Mouse (Mus musculus) heart, postnatal 0 days (tissue): ENCODE results near the gene Mast4. TPM values are rescaled to one million over a fixed set of nuclear protein-coding genes. Genes with fewer than 3 reads are reported as not detected.

Experiments
- ATAC-seq: fragments of 200-750 bp; cut with Nextera tagmentation; 2 replicates; pipeline ENCODE4 v1.8.0; 2017; ENCODE audit warnings: low read depth, moderate number of reproducible peaks, moderate library complexity; ENCODE audit not compliant: insufficient read depth
- DNase-seq: peaks from one replicate; pipeline ENCODE4 v3.0.0-alpha.2; 2016; ENCODE audit warnings: low spot score
- H3K27ac ChIP-seq: fragments of 300-500 bp; sonication (generic); 2 replicates; pipeline ENCODE4 v1.5.1; 2014; ENCODE audit warnings: low read depth, mild to moderate bottlenecking
- H3K27me3 ChIP-seq: fragments of 300-500 bp; sonication (generic); 2 replicates; pipeline ENCODE4 v1.6.1; 2014; ENCODE audit warnings: low read length, mixed read lengths; ENCODE audit not compliant: control insufficient read depth, insufficient read depth
- H3K36me3 ChIP-seq: fragments of 300-500 bp; sonication (generic); replicated peaks from 2 replicates; pipeline ENCODE4 v1.6.1; 2014; ENCODE audit warnings: low read length, mixed read lengths; ENCODE audit not compliant: control insufficient read depth, insufficient read depth
- H3K4me1 ChIP-seq: fragments of 300-500 bp; sonication (generic); 2 replicates; pipeline ENCODE4 v1.6.1; 2014; ENCODE audit warnings: antibody characterized with exemption; ENCODE audit not compliant: control insufficient read depth, insufficient read depth
- H3K4me2 ChIP-seq: fragments of 300-500 bp; sonication (generic); 2 replicates; pipeline ENCODE4 v1.6.1; 2014; ENCODE audit warnings: low read depth, mild to moderate bottlenecking, low read length, moderate library complexity
- H3K4me3 ChIP-seq: fragments of 300-500 bp; sonication (generic); 2 replicates; pipeline ENCODE4 v1.5.1; 2014; ENCODE audit warnings: low read depth, low read length
- H3K9ac ChIP-seq: fragments of 300-500 bp; sonication (generic); replicated peaks from 2 replicates; pipeline ENCODE4 v1.6.1; 2014; ENCODE audit warnings: low read depth, low read length, mixed read lengths
- H3K9me3 ChIP-seq: fragments of 300-500 bp; sonication (generic); replicated peaks from 2 replicates; pipeline ENCODE4 v1.6.1; 2016; ENCODE audit warnings: low read length; ENCODE audit not compliant: control insufficient read depth
- CTCF ChIP-seq: IDR thresholded peaks from 2 replicates; pipeline ENCODE4 v1.5.1; 2016; ENCODE audit warnings: antibody characterized with exemption, control low read depth, low read depth
- EP300 ChIP-seq: IDR thresholded peaks from 2 replicates; pipeline ENCODE4 v1.6.1; 2016; ENCODE audit warnings: antibody characterized with exemption, low read depth
- WGBS: fragments of 180-500 bp; shearing (Covaris S2); extraction: QIAGEN DNeasy Blood & Tissue Kit; methylation state at CpG from one replicate; pipeline ENCODE4 v1.1.7; 2014; 5-methylcytosine and 5-hydroxymethylcytosine counted together
- polyA plus RNA-seq: library from polyadenylated mRNA; unstranded; fragments of >200 nt; fragmentation: Nextera tagmentation; extraction: Ambion mirVana; gene quantifications from 2 replicates; pipeline ENCODE4 v1.2.1, GENCODE M21; 2015
- total RNA-seq: library from RNA; depleted of rRNA; stranded (reverse); fragments of >200 nt; gene quantifications from 2 replicates; pipeline ENCODE4 v1.2.3, GENCODE M21; 2014; ENCODE audit warnings: low replicate concordance

The Mast4 gene
- total and polyA plus RNA-seq, 2 experiments from 2014 or later: 26.7 to 35.5 TPM

DNA sequence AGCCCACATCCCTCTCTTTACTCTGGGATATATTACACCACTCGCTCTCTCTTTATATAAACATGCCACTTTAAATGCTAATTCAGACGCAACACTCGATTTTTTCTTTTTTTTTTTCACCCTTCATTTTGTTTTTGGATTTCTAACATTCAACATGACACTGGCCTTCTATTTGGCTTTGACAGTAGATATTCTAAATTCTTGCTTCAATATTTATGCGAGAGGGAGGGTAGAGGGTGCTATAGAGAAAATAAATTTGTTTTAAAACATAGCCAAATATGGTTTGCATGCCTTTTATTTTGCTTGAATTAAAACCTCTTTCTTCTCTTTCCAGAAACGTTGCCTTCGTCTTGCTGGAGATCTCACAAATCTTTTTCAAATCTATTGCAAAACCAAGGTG is 315.8 kb downstream of the Mast4 start:
- Histone ChIP-seq H3K27ac (no peak overlapping the region), H3K4me3 (no peak overlapping the region), H3K9me3 (no peaks in the 10 kb centered on the region), H3K27me3 (no peaks in the 10 kb centered on the region), H3K9ac (no peak overlapping the region), H3K36me3 (no peaks in the 10 kb centered on the region), H3K4me1 (no peaks in the 10 kb centered on the region), H3K4me2 (no peak overlapping the region)
- DNase-seq: no peak
- ATAC-seq: no peak
- TF ChIP-seq CTCF (no peak), EP300 (no peak)
- 79% methylated on average over 6 of the region's 6 CpGs for WGBS

GRCm38 (mm10) chr13:103017661-103018060 is 316.6 kb downstream of the Mast4 start:
- Histone ChIP-seq H3K27ac (no peak overlapping the region), H3K27me3 (no peaks in the 10 kb centered on the region), H3K36me3 (no peaks in the 10 kb centered on the region), H3K4me2 (no peak overlapping the region), H3K9ac (no peak overlapping the region), H3K4me3 (no peak overlapping the region), H3K4me1 (no peaks in the 10 kb centered on the region), H3K9me3 (no peaks in the 10 kb centered on the region)
- TF ChIP-seq EP300: no peak
- TF ChIP-seq CTCF: no peak
- 87% methylated on average over 3 of the region's 3 CpGs for WGBS
- ATAC-seq: no peak
- DNase-seq: no peak

- Histone ChIP-seq H3K27me3 (no peaks in the 10 kb centered on the region), H3K4me2 (no peak overlapping the region), H3K4me3 (no peak overlapping the region), H3K9me3 (peaks cover 3% of the 10 kb centered on the region; the same call in 1 of the 2 replicates), H3K27ac (peak overlapping the region; percentile 10; the same call in 1 of the 2 replicates), H3K9ac (no peak overlapping the region), H3K4me1 (no peaks in the 10 kb centered on the region), H3K36me3 (no peaks in the 10 kb centered on the region; the same call in 1 of the 2 replicates)
- TF ChIP-seq CTCF: no peak
- TF ChIP-seq EP300: 0 out of 2 replicates have a peak, but pooled peaks have one; percentile 31
- ATAC-seq: peak; percentile 63
- peak; percentile 50 for DNase-seq
- 59% methylated on average over 3 of the region's 3 CpGs for WGBS
These were observed 319.1 kb downstream of the Mast4 start for GRCm38 (mm10) chr13:103015131-103015750.

DNA sequence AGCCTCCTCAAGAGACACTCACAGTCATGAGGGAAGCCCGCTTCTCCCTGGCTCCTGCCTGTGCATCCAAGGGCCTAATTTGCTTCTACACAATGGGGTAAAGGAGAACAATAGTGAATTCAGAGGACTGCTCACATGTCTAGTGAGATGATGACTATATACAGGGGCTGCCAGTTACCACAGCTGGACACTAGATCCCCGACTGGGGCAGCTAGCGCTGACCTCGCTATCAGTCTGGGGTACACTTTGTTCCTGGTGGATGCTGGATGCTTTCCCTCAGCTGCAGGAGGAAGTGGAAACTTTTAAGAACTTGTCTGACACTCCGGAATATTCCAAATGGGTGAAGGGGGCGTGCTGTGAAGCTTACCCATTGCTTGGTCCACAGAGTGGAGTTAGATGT is 319.7 kb downstream of the Mast4 start:
- H3K27ac ChIP-seq: peak overlapping the region; percentile 10
- no peaks in the 10 kb centered on the region for H3K27me3 ChIP-seq
- no peak overlapping the region for H3K4me2 ChIP-seq
- H3K9ac ChIP-seq: no peak overlapping the region
- ATAC-seq (peak; percentile 72), DNase-seq (peak; percentile 53)
- 56% methylated on average over 6 of the region's 6 CpGs for WGBS
- H3K36me3 ChIP-seq: no peaks in the 10 kb centered on the region; the same call in 1 of the 2 replicates
- H3K4me3 ChIP-seq: no peak overlapping the region
- H3K9me3 ChIP-seq: peaks cover 3% of the 10 kb centered on the region; the same call in 1 of the 2 replicates
- TF ChIP-seq EP300: 0 out of 2 replicates have a peak, but pooled peaks have one; percentile 27
- no peak for TF ChIP-seq CTCF
- no peaks in the 10 kb centered on the region for H3K4me1 ChIP-seq

DNA sequence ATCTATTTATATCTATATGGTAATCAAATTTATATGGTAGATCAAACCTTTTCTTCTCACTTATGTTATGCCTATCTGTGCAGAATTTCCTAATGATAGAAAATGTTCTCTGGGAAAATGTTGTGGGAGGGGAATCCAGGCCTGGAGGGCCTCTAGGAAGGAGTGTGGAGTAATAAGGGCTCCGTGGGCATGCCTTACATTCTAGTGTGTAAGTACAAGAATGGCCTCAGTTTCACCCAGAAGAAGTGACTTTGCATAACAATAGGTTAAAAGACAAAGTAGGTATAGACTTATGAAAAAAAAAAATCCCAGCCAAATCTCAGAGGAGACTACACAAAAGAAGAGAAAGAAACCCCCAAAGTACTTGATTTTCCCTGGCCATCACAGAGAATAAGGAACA is 320.1 kb downstream of the Mast4 start:
- ATAC-seq (no peak), DNase-seq (no peak)
- no peaks in the 10 kb centered on the region; the same call in 1 of the 2 replicates for H3K36me3 ChIP-seq
- no peaks in the 10 kb centered on the region for H3K4me1 ChIP-seq
- no peak overlapping the region for H3K9ac ChIP-seq
- peaks cover 3% of the 10 kb centered on the region; the same call in 1 of the 2 replicates for H3K9me3 ChIP-seq
- H3K27ac ChIP-seq: peak overlapping the region; percentile 10; the same call in 1 of the 2 replicates
- H3K27me3 ChIP-seq: no peaks in the 10 kb centered on the region
- WGBS: 87% methylated on average over 1 of the region's 1 CpGs
- no peak overlapping the region for H3K4me3 ChIP-seq
- TF ChIP-seq EP300 (no peak), CTCF (no peak)
- H3K4me2 ChIP-seq: no peak overlapping the region

DNA sequence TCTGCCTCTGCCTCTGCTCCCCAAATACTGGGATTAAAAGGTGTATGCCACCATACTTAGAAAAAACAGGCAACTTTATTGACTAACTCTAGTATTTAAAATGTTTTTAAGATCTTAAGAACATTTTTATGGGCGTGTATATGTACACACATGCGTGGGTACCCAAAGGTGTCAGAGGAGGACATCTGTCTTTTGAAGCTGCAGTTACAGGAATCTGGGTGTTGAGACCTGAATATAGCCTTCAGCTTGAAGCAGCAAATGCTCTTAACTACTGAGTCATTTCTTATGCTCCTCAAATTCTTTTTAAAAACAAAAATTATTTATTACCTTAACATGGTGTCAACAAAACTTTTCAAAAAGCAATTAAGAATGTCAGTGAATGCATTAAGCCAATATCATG is 329.1 kb downstream of the Mast4 start:
- ATAC-seq (no peak), DNase-seq (no peak)
- WGBS: 89% methylated on average over 2 of the region's 2 CpGs
- H3K4me2 ChIP-seq: no peak overlapping the region
- H3K9me3 ChIP-seq: no peaks in the 10 kb centered on the region
- H3K4me3 ChIP-seq: no peak overlapping the region
- H3K9ac ChIP-seq: no peak overlapping the region
- H3K4me1 ChIP-seq: no peaks in the 10 kb centered on the region
- no peaks in the 10 kb centered on the region for H3K27me3 ChIP-seq
- H3K27ac ChIP-seq: no peak overlapping the region
- TF ChIP-seq EP300 (no peak), CTCF (no peak)
- H3K36me3 ChIP-seq: no peaks in the 10 kb centered on the region
